Mouse (Mus musculus) G1E (cell line): ENCODE measurements around the gene Neurod1.

Source experiments
- CTCF ChIP-seq: IDR thresholded peaks from 2 replicates; pipeline ENCODE4 v1.5.1; 2012; ENCODE audit warnings: low read depth, low read length, inconsistent platforms, mixed read lengths
- POLR2AphosphoS5 ChIP-seq: IDR thresholded peaks from 2 replicates; pipeline ENCODE4 v1.6.1; 2012; ENCODE audit warnings: low read depth, low read length, inconsistent platforms; ENCODE audit not compliant: insufficient replicate concordance

DNA sequence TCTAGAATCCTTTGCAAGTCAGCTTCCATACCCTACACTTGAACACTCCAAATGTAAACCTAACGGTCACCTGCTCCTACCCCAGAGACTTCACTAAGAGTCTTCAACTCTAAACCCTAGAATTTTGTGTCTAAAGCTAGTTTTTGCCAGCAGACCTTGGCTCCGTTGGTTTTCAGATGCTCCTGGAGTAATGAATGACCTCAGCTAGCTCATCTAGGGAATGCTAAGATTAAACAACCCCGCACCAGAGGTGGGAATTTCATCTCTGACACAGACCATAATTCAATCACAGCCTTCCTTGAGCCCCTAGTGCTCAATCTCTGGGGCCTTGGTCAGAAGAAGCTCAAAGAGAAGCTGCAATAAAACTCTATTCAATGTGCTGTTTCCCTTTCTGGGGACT lies 883 bp upstream of the Neurod1 start:
- TF ChIP-seq CTCF (no peak), POLR2AphosphoS5 (no peak)
